Mouse (Mus musculus): ENCODE data around the gene Ppfibp2. TPM values are rescaled to one million over a fixed set of nuclear protein-coding genes. Genes with fewer than 3 reads are reported as not detected.
A peak's percentile ranks its signal among the peaks of the same experiment; 100 is the strongest.

Gene Ppfibp2
- polyA plus RNA-seq (2015; fragmentation: Nextera tagmentation; extraction: Ambion mirVana): 2.4 and 3.0 TPM in 2 replicates

- DNase-seq (ENCODE audit: low spot score): peak; percentile 58
These were observed at the start of gene Ppfibp2 for GRCm38 (mm10) chr7:107594857-107595402. Gene Ppfibp2 (plus strand): TSS chr7:107595207.

GRCm38 (mm10) chr7:107547872-107548271 is 47.1 kb upstream of the Ppfibp2 start:
- DNase-seq (ENCODE audit: low spot score): no peak

GRCm38 (mm10) chr7:107553461-107553860 is 41.5 kb upstream of the Ppfibp2 start:
- DNase-seq (ENCODE audit: low spot score): no peak

- no peak for DNase-seq (ENCODE audit: low spot score)
These were observed 39.1 kb upstream of the Ppfibp2 start for GRCm38 (mm10) chr7:107555906-107556305.

- DNase-seq (ENCODE audit: low spot score): no peak
These were observed 34.3 kb upstream of the Ppfibp2 start for GRCm38 (mm10) chr7:107560675-107561074.

- DNase-seq (ENCODE audit: low spot score): no peak
These were observed 33.4 kb upstream of the Ppfibp2 start for GRCm38 (mm10) chr7:107561584-107561983.

GRCm38 (mm10) chr7:107563727-107564126 is 31.3 kb upstream of the Ppfibp2 start:
- DNase-seq (ENCODE audit: low spot score): no peak

GRCm38 (mm10) chr7:107567261-107567671 is 27.7 kb upstream of the Ppfibp2 start, which contains the start of gene Olfml1:
Gene Olfml1 (plus strand): TSS chr7:107567446.
- no peak for DNase-seq (ENCODE audit: low spot score)

- no peak for DNase-seq (ENCODE audit: low spot score)
These were observed 27.3 kb upstream of the Ppfibp2 start for GRCm38 (mm10) chr7:107567674-107568073.

GRCm38 (mm10) chr7:107568971-107569370 is 26.0 kb upstream of the Ppfibp2 start:
- no peak for DNase-seq (ENCODE audit: low spot score)

GRCm38 (mm10) chr7:107573856-107574255 is 21.2 kb upstream of the Ppfibp2 start:
- peak; percentile 8 for DNase-seq (ENCODE audit: low spot score)

GRCm38 (mm10) chr7:107574276-107574675 is 20.7 kb upstream of the Ppfibp2 start:
- no peak for DNase-seq (ENCODE audit: low spot score)

- no peak for DNase-seq (ENCODE audit: low spot score)
These were observed 2.4 kb upstream of the Ppfibp2 start for GRCm38 (mm10) chr7:107592641-107593040.

GRCm38 (mm10) chr7:107593904-107594303 is 1.1 kb upstream of the Ppfibp2 start:
- no peak for DNase-seq (ENCODE audit: low spot score)

GRCm38 (mm10) chr7:107594325-107594856 is 616 bp upstream of the Ppfibp2 start:
- DNase-seq (ENCODE audit: low spot score): peak; percentile 67

- DNase-seq (ENCODE audit: low spot score): peak; percentile 3
These were observed 419 bp downstream of the Ppfibp2 start for GRCm38 (mm10) chr7:107595426-107595825.

- DNase-seq (ENCODE audit: low spot score): no peak
These were observed 1.7 kb downstream of the Ppfibp2 start for GRCm38 (mm10) chr7:107596753-107597152.

GRCm38 (mm10) chr7:107597956-107598355 is 2.9 kb downstream of the Ppfibp2 start:
- DNase-seq (ENCODE audit: low spot score): no peak

GRCm38 (mm10) chr7:107600651-107601050 is 5.6 kb downstream of the Ppfibp2 start:
- no peak for DNase-seq (ENCODE audit: low spot score)

- no peak for DNase-seq (ENCODE audit: low spot score)
These were observed 7.5 kb downstream of the Ppfibp2 start for GRCm38 (mm10) chr7:107602505-107602904.

- no peak for DNase-seq (ENCODE audit: low spot score)
These were observed 7.9 kb downstream of the Ppfibp2 start for GRCm38 (mm10) chr7:107602913-107603312.

GRCm38 (mm10) chr7:107607766-107608165 is 12.8 kb downstream of the Ppfibp2 start:
- no peak for DNase-seq (ENCODE audit: low spot score)

GRCm38 (mm10) chr7:107609622-107610255 is 14.7 kb downstream of the Ppfibp2 start:
- no peak for DNase-seq (ENCODE audit: low spot score)
